Mouse (Mus musculus) ovary, postnatal 10 days (tissue): ENCODE measurements at regions not wholly inside any gene's neighbourhood (a gene's known extent, or its start where the extent isn't known, plus 50 kb on each side); places are given as distances from the start of the nearest gene placed in this dataset.

Experiments used
- DNase-seq: peaks from one replicate; pipeline ENCODE4 v3.0.0; 2022; ENCODE audit warnings: low spot score

DNA sequence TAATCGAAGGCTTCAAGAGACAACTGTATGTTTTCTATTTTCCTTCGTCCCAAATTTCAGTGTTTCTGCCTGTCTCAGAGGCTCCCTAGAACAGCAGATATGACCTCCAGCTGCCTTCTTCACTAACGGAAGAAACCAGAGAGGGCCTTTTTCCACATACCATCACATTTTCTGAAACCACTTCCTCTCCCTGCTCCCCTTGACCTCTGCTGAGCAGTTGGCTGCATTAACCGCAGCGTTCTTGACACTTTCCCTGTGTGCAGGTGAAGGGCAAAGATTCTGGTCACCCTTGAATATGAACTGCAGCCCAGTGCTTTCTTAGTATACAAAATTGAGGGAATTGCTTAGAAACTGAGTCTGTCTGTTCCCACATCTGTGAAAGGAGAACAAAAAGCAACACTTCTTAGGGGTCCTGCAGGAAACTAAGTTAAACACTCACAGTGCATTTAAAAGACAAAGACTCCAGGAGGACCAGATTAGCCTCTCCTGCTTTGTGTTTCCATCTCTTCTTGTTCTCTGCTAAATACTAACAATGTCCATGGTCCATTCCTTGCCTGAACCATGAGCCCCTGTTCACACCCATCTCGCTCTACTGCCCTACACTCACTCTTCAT lies 98.4 kb downstream of the Akap11 start:
- no peak for DNase-seq

DNA sequence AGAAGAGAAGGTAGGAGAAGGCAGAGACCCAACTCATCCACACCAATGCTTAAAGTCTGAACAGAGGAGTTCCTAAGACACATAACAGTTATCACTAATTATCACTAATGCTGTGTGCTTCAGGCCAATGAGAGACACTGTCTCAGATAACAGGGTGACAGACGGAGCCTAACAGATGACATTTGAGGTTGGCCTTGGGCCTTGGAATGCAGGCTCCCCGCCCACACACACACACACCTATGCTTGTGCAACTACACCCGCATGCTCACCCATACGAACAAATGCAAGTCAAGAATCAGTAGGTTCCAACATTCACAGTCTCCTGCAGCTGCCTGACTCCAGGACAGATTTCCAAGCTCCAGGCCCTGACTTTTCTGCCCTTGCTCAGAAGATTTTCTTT lies 100.0 kb downstream of the Akap11 start:
- DNase-seq = no peak

DNA sequence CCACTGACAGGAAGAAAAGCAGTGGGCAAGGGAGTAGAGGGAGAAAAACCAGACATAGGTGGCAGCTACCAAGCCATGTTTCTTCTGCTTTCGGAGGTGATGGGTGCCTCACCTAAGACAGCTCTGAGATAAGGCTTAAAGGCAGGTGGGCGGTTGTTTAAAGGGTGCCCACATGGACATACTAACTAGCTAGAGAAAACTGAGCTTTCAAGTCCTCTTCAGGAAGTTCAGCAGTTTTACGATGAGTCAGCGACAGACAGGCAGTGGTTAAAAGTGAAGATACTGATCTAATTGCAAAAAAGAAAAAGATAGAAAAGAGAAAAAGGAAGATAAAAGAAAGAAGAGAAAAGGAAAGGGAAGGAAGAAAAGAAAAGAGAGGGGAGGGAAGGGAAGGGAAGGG lies 100.6 kb downstream of the Akap11 start:
- no peak for DNase-seq

DNA sequence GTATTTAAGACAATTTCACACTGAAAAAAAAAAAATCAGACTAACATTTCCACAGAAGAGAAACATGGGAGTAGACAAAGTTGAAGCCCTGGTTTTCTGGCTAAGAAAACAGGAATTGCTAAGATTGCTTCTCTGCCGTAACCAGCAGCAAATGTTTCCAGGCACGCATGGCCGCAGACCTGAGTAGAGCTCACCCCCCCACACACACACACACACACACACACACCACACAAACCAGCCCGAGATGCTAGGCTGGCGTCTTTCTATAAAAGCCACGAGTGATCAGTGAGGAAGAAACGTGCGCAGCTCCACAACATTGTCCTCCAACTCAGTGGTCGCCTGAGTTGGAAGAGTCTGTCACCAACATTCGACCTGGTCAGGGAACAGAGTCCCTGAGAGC lies 101.0 kb downstream of the Akap11 start:
- DNase-seq = no peak

DNA sequence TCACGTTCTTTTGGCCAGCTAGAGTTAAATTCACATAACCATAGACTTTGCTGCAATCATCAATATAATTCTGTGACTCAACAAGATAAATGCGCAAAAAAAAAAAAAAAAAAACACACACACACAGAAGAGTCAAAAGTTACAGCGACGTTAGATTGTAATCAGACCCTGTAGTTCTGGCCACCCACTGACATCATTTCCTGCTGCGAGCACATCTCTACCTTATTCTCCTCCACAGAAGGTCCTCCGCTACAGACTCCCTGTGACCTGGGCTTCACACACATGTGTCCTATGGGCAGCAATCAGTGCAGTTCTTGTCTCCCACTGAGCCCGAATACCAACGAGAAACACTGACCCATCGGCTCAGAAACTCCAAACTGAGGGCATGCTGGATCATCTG lies 101.9 kb downstream of the Akap11 start:
- DNase-seq = no peak

DNA sequence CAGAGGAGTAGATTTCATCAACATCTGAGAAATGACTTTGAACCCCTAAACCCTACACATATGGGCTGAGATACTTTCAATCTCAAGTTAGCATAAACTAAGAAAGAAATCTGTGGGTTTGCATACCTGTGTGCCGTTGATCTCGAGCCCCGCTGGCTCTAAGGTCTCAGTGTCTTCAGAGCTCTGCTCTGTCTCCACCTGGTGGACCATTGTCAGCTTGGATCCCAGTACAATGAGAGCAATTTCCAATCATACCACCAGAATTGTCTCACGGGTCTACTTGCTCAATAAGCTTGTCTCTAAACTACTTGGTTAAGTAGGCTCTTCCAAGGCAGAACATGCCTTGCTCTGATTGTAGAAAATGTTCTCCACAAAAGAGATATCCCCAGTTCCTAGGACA lies 102.5 kb downstream of the Akap11 start:
- no peak for DNase-seq

DNA sequence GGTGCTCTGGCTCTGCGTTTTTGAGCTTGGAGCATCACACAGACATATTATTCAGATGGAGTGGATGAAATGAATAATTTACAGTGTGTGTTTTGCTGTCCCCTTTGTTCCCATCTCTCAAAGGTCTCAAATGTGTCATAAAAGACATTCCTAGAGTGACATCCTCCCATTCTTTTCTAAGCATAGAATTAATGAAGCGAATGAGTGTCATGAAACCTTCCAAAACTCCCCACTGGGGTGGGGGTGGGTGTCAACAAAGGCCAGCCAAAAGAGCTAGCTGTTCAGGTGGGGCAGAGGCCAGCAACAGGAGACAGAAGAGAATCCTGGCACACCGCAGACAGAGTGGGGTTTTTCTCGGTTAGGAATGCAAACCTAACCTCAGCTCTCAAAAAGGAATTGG lies 104.1 kb downstream of the Akap11 start:
- DNase-seq = no peak

DNA sequence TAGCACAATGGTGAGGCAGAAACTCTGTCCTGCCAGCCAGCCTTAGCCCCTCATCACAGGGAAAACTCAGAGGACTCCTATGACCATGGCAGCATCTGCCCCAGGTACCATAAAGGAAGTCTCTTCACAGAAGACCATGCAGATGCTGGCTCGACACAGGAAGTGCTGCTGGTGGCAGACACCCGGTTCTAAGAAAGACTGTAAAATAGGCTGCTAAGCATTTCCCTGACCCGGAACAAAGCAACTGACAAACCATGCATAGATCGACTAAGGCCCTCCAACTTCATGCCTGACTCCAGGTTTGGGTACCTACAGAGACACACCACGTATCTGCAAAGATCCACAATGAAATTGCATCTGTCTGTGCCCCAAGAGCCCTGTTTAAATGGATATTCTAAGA lies 104.7 kb downstream of the Akap11 start:
- DNase-seq = no peak

DNA sequence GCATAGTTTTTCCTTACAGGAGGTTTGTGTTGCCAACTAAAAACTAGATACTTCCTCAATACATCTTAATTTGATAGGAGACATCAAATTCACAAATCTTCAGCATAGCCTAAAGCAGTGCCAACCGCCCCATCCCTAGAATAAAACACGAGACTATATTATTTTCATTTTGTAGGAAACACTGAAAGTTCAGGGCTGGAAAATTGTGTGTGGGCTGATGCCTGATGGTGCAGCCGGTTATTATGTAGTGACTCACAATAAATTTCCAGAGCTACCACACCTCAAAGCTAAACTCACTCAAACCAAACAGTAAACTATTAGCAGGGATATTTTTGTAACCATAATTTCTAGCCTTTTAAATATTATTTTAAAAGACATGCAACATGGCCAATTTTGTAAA lies 105.2 kb downstream of the Akap11 start:
- DNase-seq = no peak

DNA sequence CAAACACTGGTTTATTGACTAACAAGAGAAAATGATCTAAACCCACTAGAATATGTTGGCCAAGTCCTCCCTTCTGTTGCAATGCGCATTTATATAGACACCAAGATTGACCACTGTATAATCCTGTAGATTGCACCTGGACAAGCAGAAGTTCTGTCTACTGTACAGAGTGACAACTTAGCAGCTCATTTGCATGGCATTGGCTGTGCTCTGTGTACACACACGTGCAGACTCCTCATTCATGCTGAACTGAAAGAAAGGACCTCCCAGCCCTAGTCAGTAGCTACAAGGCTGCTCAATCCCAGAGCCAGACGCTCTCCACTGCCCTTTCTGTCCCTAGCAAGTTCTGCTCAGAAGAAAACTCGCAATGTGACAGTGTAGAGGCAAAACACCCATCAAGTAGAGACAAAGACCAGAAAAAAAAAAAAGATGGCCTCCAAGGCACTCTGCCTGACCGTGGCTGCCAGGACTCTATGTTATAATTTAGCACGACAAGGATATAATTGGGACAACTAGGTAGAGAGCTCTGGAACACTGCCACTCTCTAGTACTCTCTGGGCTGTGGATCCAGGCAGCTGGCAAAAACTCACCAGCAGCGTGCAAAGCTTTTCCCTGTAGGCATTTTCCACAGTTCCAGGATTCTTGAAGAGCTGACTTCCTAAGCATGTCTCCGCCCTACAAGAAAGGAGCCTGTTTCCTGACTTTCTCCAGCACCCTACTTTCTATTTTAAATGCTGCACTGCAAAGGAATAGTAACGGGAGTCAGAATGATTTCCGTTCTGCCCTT lies 108.2 kb downstream of the Akap11 start:
- no peak for DNase-seq

DNA sequence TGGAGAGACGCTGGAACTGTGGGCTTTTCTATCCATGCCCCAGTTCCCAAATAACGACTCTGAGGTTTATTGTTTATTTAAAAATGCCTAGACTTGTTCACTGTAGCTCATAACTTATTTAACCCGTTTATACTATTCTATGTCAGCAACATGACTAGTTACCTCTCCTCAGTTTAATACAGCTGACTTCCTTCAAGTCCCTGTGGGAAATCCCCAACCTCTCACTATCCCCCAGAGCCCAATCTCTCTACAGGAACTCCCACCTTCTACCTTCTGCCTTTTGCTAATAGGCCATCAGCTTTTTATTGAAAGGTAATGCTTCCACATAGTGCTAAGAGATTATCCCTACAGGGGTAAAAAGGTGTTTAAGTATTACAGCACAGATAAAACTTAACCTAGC lies 109.5 kb downstream of the Akap11 start:
- no peak for DNase-seq

DNA sequence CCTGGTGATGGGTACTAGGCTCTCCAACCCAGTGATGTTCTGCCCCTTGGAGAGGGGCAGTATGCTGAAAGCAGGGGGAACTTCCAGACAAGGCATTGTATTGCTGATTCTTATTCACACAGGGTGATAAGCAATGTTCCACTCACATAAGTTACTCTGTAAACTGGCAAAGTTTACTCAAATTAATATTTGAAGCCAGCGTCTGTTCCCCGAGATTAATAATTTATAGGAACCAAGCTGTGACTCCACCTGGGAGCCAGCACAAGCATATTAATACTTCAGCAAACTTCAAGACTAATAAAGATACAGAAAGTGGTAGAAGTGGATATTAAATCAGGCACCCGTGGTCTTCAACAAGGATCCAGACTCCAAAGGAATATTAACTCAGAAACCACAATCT lies 114.0 kb downstream of the Akap11 start:
- no peak for DNase-seq

DNA sequence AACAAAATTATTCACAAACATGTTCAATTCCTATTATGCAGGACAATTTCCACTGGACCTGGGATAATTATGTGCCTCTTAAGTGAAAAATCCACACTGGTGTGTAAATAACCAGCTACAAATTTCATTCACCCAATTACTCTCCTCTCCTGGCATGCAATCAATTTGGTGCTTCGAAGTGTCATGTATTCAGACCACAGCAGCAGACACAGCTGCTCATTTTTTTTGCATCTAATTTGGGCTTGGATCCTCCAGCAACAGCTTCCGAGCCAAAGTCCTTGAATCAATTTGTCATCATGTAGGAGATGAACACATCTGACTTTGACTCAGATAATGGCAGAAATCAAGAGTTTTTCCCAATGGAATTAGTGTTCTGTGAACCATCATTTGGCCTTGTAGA lies 113.1 kb upstream of the Tnfsf11 start:
- no peak for DNase-seq

DNA sequence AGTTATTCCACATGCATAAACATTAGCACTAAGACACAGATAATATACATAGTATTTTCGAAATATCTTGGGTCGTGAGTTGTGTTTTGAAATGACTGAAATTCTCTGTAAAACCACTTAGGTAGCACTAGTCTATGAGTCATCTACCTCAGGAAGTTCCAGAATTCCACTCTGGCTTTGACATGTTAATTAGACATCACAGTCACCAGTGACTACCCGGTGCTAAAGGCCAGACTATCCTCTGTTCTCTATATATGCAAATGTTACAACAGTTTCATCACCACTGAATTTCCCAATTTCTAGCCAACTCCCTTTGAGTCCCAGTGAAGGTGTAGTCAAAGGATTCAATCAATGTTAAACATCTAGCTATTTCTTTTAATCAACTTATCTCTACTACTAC lies 112.3 kb upstream of the Tnfsf11 start:
- DNase-seq = no peak

DNA sequence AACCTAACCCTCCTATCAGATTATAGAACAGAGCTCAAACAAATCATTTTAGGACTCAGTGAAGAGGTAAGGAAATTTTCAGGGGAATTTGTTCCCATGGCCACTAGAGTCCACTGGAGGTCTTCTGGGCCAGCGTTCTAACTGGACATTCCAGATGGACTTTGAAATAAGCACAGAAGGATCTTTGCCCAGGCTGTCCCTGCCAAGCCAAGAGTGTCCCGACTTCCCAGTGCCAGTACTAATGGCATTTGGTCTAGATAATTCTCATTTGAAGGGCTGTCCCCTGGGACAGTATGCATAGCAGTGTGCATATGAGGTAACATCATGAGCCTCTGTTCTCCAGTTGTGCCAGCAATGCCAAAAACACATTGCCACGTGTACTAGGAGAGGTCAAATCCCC lies 97.7 kb upstream of the Tnfsf11 start:
- no peak for DNase-seq

DNA sequence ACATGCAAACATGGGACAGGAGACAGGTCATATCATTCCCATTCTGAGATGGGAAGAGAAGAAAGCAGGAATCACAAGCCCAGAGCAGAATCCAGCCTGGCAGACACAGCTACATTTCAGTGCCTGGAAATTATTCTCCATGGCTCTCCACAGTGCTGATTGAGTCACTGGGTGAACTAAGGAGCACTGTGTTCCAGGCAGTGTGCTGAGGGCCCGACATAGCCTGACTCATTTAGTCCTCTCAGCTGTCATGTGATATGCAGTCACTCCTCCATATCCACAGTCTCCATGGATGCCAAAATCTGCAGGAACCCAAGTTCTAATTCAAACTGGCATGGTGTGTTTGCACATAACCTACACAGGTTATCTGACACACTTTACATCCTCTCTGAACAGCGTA lies 90.1 kb upstream of the Tnfsf11 start:
- no peak for DNase-seq

DNA sequence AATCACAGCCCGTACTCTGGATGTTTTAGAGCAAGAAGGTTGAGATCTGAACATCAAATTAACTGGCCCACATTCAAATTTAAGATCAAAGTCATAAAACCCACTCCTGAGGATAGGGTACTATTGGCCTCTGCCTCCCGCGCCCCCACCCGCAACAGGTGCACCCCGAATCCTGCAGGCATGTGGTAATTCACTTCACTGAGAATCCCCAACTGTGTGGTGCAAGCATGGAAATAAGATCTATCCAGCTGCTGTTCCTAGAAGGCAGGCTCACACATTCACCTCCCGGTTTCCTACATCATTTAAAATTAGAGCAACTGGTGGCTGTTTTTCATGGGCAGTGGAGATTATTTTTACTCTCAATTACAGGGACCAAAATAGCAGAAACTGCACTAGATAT lies 87.8 kb upstream of the Tnfsf11 start:
- DNase-seq = no peak

DNA sequence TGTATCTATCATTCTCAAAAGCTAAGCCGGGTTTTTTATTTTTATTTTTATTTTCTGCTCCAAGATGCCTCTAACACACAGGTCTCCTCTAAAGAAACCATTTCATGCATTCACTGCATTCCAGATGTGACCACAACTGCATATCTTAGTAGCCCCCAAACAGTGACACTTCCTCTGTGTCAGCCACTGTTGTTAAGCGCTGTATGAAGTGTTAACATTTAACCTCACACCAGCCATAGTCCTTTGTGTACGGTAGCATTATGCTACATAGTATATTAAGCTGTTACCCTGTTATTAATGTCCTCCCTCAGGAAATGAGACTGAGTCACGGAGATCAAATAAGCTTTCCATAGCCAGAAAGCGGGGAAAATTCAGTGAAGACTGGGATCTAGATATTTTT lies 79.2 kb upstream of the Tnfsf11 start:
- no peak for DNase-seq

DNA sequence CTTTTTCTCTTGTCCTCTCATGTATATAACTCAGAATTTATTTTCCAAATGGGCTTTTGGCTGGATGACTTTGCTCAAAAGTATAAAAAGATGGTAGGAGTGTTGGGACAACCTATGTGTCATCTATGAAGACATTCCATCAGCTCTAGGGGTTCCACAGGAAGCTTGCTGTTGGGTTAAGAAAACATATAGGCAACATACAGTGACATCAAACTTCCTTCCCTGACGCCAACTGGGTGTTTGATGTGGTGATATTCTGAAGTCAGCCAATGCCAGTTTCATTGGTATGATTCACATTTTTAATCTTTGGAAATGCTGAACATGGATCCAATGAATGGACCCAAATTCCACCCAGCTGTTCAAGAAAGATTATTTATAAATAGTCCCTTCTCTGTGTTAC lies 76.5 kb upstream of the Tnfsf11 start:
- DNase-seq = no peak

DNA sequence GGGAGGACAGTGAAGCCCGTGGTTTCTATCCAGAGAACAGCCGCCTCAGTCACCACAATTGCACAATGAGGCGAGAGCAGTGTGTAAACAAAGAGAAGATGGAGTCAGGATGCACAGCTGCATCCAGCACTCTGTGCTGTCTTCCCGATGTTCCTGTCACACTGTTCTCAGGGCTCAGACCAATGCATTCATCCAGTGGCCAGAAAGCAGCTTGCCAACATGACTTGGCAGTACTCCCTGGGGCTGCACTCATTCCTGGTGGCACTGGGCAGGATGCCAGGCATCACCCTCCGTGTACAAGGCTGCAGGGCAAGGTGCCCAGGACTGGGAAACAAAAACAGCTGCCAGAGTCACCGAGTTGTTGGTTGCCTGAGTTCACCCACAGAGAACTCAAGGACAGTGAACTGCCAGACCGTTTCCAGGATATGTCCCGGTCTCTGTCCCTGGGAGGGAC lies 75.4 kb upstream of the Tnfsf11 start:
- DNase-seq = peak; percentile 74

DNA sequence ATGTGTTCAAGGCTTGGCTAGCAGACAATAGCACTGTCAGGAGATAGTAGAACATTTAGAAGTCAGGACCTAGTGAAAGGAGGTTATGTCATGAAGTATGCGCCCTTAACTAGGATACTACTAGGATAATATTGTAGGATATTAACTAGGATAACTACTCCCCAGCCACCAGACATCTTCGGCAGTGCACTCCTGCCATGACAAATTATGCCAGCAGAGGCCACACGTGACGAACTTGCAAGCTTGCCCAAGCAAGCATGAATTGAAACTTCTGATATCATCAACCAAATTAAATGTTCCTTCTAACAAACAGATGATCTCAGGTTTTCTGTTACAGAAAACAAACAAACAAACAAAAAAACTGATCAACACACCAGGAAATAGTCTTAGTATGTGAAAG lies 72.2 kb upstream of the Tnfsf11 start:
- no peak for DNase-seq

DNA sequence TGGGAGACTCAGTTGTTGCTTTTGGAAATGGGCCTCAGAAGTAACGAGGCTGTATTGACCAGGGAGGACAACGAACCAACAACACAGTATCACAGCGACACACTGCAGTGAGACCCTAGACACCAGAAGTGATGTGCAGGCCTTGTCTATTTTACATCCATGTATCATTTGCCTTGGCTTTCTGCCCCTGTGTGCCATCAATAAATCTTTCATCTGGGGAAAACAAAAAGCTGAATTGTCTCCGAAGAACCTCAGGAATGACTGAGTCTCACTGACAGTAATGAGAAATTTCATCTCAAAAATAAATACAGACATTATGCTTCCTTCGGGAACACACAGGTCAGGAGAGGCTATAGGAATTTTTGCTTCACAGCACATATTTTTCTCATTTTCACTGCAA lies 68.7 kb upstream of the Tnfsf11 start:
- DNase-seq = no peak

DNA sequence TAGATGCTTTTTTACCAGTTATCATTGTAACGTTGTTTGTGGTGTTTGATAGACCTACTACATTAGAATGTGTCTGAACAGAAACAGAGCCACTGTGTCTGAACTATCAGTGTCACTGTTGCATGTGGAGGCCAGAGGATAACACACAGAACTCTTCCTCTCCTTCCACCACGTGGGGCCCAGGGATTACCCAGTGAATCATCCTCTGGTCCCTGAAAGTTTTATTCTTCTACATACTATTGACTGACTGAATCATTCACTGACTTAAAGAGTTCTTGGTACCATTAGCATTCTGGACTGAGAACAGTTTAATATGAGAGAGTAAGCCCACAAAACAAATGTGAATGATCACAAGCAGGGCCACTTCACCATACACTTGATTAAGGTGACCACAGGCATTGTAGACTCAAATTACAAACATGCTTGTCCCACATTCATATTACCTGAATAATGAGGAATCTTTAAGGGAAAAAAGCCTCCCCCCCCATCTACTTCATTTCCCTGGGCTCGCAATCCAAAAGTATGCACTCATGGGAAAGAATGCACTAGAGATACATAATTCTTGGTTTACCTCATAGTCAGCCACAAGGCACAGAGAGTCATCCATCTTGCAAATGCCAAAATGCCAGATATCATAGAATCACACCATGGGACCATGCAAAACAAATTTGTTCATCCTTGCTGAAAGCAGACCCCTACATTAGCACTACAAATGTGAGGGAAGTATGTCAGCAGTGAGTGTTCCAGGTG lies 68.1 kb upstream of the Tnfsf11 start:
- DNase-seq = no peak
